Mouse (Mus musculus): ENCODE data around the gene 4933416C03Rik. TPM values are rescaled to one million over a fixed set of nuclear protein-coding genes. Genes with fewer than 3 reads are reported as not detected.

The 4933416C03Rik gene
- polyA plus RNA-seq (2015; fragmentation: Nextera tagmentation; extraction: Ambion mirVana): not detected in 2 replicates

DNA sequence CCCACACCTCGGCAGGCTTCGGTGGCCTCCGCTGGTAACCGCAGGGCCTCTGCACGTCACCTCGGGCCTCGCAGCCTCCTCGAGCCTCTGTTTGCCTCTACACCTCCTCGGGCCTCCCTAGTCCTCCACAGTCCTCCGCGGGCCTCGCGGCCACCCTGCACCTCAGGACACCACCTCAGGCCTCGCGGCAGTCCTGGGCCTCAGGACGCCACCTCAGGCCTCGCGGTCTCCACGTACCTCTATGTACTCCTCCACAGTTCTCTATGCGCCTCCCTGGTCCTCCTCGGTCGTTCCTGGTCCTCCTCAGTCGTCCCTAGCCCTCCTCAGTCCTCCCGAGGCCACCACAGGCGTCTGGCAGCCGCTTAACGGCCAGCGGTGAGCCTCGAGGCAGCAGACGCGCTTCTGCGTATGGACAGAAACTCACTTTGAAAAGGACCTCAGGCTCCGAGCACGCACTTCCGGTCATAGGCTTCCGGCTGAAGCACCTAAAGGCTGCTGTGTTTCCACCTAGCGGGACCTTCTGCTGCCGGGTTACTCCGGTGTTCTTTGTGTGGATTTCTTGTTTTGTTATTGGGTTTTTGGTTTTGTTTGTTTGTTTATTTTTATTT lies at the start of gene 4933416C03Rik:
TSS of gene 4933416C03Rik (minus strand) at position 51 of the 608 bp plus-strand sequence.
- ATAC-seq (ENCODE audit: insufficient number of reproducible peaks, low FRiP score, low TSS enrichment, low read depth): no peak
- no peaks in the 10 kb centered on the region for H3K9me3 ChIP-seq
- H3K4me2 ChIP-seq: no peak within 1 kb of the TSS
- H3K4me1 ChIP-seq: no peaks in the 10 kb centered on the region
- no peaks in the 10 kb centered on the region for H3K27me3 ChIP-seq
- H3K9ac ChIP-seq: no peak within 1 kb of the TSS
- H3K36me3 ChIP-seq: no peaks in the 10 kb centered on the region
- H3K4me3 ChIP-seq: no peak within 1 kb of the TSS
- H3K27ac ChIP-seq: no peak within 1 kb of the TSS
- WGBS: 95% methylated on average over 39 of the region's 39 CpGs

DNA sequence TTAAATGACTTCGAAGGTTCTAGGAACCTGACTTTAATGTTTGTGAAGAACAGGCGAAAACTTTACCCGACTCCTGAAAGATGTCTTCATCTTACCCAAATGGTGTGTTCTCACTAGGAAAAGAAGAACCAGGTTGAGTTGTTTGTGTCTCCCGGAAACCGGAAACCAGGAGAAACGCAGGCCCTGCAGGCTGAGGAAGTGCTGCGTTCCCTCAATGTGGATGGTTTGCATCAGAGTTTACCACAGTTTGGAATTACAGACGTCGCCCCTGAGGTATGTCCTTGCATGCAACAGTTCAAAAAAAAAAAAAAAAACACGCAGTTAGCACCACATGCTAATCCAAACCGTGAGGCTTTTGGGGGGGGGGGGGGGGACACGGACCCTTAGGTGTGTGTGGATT lies 48.6 kb upstream of the 4933416C03Rik start:
- Histone ChIP-seq H3K27me3 (no peaks in the 10 kb centered on the region), H3K27ac (no peak overlapping the region), H3K4me1 (no peaks in the 10 kb centered on the region), H3K4me2 (no peak overlapping the region), H3K4me3 (no peak overlapping the region), H3K36me3 (no peaks in the 10 kb centered on the region), H3K9me3 (no peaks in the 10 kb centered on the region), H3K9ac (no peak overlapping the region)
- WGBS: 63% methylated on average over 11 of the region's 12 CpGs
- ATAC-seq (ENCODE audit: insufficient number of reproducible peaks, low FRiP score, low TSS enrichment, low read depth): no peak

DNA sequence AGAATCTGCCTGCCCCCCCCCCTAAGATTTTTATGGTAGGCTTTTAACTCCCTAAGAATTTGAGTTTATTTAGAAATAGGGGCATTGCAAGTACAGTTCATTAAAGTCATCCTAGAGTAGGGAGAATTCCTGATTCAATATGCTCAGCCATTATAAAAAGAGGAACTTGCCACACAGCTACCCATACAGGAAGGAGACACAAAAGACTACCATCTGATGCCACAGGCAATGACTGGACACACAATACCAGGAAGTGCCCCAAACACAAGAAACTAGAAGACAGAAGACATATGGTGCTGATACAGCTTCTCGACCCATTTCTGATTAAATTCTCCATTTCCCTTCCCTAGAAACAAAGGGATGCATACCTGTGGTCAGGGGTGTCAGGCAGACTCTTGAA lies 43.0 kb upstream of the 4933416C03Rik start:
- Histone ChIP-seq H3K4me2 (no peak overlapping the region), H3K4me1 (no peaks in the 10 kb centered on the region), H3K27me3 (no peaks in the 10 kb centered on the region), H3K36me3 (no peaks in the 10 kb centered on the region), H3K9me3 (no peaks in the 10 kb centered on the region), H3K4me3 (no peak overlapping the region), H3K27ac (no peak overlapping the region), H3K9ac (no peak overlapping the region)
- WGBS: 61% methylated on average over 1 of the region's 1 CpGs
- ATAC-seq (ENCODE audit: insufficient number of reproducible peaks, low FRiP score, low TSS enrichment, low read depth): no peak

DNA sequence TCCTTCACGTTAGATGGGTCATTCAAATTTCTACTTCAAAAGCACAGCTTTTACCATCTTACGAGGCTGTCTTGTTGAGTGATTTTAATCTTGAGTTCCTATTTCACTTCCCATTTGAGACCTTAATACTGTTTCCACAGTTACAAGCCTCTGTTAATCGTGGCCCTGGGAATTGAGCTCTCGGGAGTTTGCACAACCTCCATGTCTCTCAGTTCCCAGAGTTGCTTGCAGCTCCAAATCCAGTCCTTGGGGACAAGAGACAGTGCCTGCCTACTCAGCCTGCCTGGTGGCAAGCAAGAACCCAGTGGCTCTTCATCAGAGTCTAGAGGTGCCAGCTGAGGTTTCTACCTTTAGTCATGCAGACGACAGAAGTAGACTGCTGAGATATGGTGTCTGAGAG lies 41.0 kb upstream of the 4933416C03Rik start:
- Histone ChIP-seq H3K4me1 (no peaks in the 10 kb centered on the region), H3K27ac (no peak overlapping the region), H3K9ac (no peak overlapping the region), H3K27me3 (no peaks in the 10 kb centered on the region), H3K36me3 (no peaks in the 10 kb centered on the region), H3K4me3 (no peak overlapping the region), H3K4me2 (no peak overlapping the region), H3K9me3 (no peaks in the 10 kb centered on the region)
- WGBS: 58% methylated on average over 5 of the region's 5 CpGs
- no peak for ATAC-seq (ENCODE audit: insufficient number of reproducible peaks, low FRiP score, low TSS enrichment, low read depth)

DNA sequence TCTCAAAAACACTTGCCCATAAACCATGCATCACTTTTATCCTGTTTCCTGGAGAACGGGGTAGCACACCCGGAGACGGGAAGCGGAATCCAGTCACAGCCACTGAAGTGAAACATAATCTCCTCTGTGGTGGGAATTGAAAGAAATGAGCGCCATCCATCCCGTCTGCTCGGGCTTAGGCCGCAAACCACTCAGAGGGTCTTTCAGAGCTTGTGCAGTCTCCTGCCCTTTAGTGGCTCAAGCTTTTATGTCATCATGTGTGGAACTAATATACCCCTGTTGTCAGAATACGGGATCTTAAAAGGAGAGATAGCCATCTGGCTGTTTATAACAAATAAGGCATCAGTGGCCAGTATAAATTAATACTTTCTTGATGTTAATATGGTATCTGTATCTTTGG lies 32.4 kb upstream of the 4933416C03Rik start:
- Histone ChIP-seq H3K9ac (no peak overlapping the region), H3K4me1 (no peaks in the 10 kb centered on the region)
- no peak for ATAC-seq (ENCODE audit: insufficient number of reproducible peaks, low FRiP score, low TSS enrichment, low read depth)

DNA sequence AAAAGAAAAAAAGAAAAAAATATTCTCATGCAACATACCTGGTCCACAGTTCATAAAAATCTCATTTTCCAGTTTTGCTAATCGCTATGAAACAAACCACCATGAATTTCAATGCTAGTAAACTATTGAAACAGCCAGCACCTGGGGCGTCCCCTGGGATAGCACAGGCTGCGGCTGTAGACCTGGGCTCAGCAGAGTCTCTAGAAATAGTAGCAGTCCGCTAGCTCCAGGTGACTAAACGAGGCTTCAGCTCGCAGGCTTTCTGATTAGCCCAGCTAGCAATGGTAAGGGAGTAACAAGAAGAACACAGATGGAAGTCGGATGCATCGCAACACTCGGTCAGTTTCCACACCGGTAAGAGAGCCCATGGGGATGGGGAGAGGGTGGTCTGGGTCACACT lies 30.0 kb upstream of the 4933416C03Rik start:
- Histone ChIP-seq H3K36me3 (no peaks in the 10 kb centered on the region), H3K27ac (no peak overlapping the region), H3K27me3 (no peaks in the 10 kb centered on the region), H3K4me2 (no peak overlapping the region), H3K4me1 (no peaks in the 10 kb centered on the region), H3K4me3 (no peak overlapping the region), H3K9ac (no peak overlapping the region), H3K9me3 (no peaks in the 10 kb centered on the region)
- ATAC-seq (ENCODE audit: insufficient number of reproducible peaks, low FRiP score, low TSS enrichment, low read depth): no peak
- WGBS: 71% methylated on average over 10 of the region's 10 CpGs

More for the DNA sequence above, 32.4 kb upstream of the 4933416C03Rik start:
- whole genome bisulfite sequencing: 32% methylated on average over 9 of the region's 9 CpGs
- no peaks in the 10 kb centered on the region for H3K36me3 ChIP-seq
- no peaks in the 10 kb centered on the region for H3K27me3 ChIP-seq
- H3K4me3 ChIP-seq: no peak overlapping the region
- H3K9me3 ChIP-seq: no peaks in the 10 kb centered on the region
- H3K27ac ChIP-seq: no peak overlapping the region
- H3K4me2 ChIP-seq: no peak overlapping the region

DNA sequence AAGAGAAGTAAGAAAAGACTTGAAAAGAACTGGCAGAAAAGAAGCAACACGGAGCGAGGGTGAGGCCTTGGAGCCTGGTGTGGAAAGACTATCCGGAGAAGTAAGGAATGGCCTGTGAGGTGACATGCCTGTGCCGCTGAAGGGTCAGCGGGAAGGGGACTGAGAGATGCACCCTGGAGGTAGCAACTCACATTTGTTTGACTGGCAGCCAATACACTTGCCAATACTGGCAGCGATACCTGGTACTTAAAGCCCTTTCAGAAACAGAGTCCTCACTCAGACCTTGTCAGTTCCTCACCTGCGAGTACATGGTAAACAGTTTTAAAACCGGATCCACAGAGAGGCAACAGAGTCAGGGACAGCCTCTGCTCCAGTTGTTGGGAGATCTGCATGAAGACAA lies 26.5 kb upstream of the 4933416C03Rik start:
- H3K27me3 ChIP-seq: no peaks in the 10 kb centered on the region
- no peak for ATAC-seq (ENCODE audit: insufficient number of reproducible peaks, low FRiP score, low TSS enrichment, low read depth)
- no peak overlapping the region for H3K27ac ChIP-seq
- H3K4me2 ChIP-seq: no peak overlapping the region
- no peaks in the 10 kb centered on the region for H3K4me1 ChIP-seq
- no peaks in the 10 kb centered on the region for H3K9me3 ChIP-seq
- H3K4me3 ChIP-seq: no peak overlapping the region
- H3K36me3 ChIP-seq: no peaks in the 10 kb centered on the region
- WGBS: 84% methylated on average over 8 of the region's 8 CpGs
- no peak overlapping the region for H3K9ac ChIP-seq

DNA sequence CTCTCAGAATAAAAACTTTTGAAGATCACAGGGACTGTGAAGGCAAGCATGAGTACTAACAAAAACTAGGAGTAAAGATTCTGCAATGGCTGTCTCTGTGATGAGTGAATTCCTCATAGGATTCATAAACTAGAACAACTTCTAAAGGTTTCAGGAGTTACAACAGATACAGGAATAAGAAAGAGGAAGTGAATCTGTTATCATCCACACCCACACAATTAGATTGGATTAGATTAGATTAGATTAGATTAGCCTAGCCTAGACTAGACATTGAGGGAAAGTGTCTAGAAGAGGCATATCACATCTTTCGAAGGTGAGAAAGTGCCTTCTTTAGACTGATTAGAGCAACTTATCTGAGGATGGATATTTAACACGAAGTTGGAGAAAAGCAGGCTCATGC lies 21.5 kb upstream of the 4933416C03Rik start:
- H3K9ac ChIP-seq: no peak overlapping the region
- no peak for ATAC-seq (ENCODE audit: insufficient number of reproducible peaks, low FRiP score, low TSS enrichment, low read depth)
- 93% methylated on average over 2 of the region's 2 CpGs for WGBS
- H3K27ac ChIP-seq: no peak overlapping the region
- H3K4me2 ChIP-seq: no peak overlapping the region
- H3K4me1 ChIP-seq: no peaks in the 10 kb centered on the region
- H3K4me3 ChIP-seq: no peak overlapping the region
- H3K27me3 ChIP-seq: no peaks in the 10 kb centered on the region
- H3K9me3 ChIP-seq: no peaks in the 10 kb centered on the region
- no peaks in the 10 kb centered on the region for H3K36me3 ChIP-seq

DNA sequence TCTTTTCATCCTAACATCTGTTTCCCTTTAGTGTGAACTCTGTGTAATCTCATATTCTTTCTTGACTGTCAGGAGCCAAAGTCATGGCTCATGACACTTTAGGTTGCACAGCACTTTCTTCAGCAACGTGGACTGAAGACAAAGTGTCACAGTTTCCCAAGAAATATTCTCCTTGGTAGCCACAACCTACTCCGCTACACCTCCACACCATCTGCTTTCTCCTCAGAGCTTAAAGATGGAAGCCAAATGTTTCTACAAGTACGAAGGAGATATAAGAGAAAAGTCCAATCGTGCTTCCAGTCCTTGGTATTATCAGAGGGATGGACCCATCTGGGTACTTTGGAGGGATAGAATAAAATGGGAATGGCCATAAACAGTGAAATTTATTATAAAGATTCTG lies 18.5 kb upstream of the 4933416C03Rik start:
- no peak for ATAC-seq (ENCODE audit: insufficient number of reproducible peaks, low FRiP score, low TSS enrichment, low read depth)
- Histone ChIP-seq H3K9ac (no peak overlapping the region), H3K4me3 (no peak overlapping the region), H3K36me3 (no peaks in the 10 kb centered on the region), H3K9me3 (no peaks in the 10 kb centered on the region), H3K27me3 (no peaks in the 10 kb centered on the region), H3K4me1 (no peaks in the 10 kb centered on the region), H3K27ac (no peak overlapping the region), H3K4me2 (no peak overlapping the region)
- 60% methylated on average over 4 of the region's 4 CpGs for WGBS

DNA sequence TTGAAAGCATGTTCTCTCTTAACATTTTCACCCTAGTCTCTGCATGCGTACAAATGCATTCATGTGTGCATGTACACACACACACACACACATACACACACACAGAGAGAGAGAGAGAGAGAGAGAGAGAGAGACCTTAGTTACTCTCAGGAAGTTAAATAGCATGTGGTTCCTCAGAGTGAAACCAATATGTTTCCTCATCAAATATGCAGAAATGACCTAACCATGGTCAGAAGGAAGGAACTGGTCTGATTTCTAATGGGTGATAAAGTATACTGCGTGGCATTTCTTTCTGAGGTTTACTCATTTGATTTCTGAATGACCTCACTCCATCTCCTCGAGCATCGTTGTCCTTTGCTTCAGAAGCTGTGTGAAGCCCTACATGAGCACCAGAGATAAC lies 17.5 kb upstream of the 4933416C03Rik start:
- Histone ChIP-seq H3K27me3 (no peaks in the 10 kb centered on the region), H3K4me3 (no peak overlapping the region), H3K9me3 (no peaks in the 10 kb centered on the region), H3K27ac (no peak overlapping the region), H3K4me1 (no peaks in the 10 kb centered on the region), H3K9ac (no peak overlapping the region), H3K36me3 (no peaks in the 10 kb centered on the region), H3K4me2 (no peak overlapping the region)
- ATAC-seq (ENCODE audit: insufficient number of reproducible peaks, low FRiP score, low TSS enrichment, low read depth): no peak
- 86% methylated on average over 4 of the region's 4 CpGs for WGBS

DNA sequence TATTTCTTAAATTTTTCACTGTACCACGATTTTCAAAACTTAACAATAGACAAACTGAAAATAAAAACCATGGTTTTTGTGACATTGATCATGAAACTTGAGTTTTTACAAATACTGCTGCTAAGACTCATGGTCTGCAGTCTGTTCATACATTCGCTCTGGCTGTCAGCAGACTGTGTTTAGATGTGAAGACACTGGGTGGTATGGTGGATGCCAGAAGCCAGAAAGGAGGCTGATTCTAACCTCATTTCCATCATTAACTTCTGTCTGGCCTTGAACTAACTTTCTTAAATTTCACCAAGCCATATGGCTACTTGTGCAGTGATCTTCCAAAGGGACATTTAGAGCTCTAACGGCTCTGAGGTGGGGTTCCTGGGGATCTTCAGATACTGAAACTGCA lies 16.7 kb upstream of the 4933416C03Rik start:
- Histone ChIP-seq H3K9ac (no peak overlapping the region), H3K4me2 (no peak overlapping the region), H3K36me3 (no peaks in the 10 kb centered on the region), H3K27ac (no peak overlapping the region), H3K4me3 (no peak overlapping the region), H3K27me3 (no peaks in the 10 kb centered on the region), H3K9me3 (no peaks in the 10 kb centered on the region), H3K4me1 (no peaks in the 10 kb centered on the region)
- no peak for ATAC-seq (ENCODE audit: insufficient number of reproducible peaks, low FRiP score, low TSS enrichment, low read depth)
- WGBS: 81% methylated on average over 3 of the region's 3 CpGs

DNA sequence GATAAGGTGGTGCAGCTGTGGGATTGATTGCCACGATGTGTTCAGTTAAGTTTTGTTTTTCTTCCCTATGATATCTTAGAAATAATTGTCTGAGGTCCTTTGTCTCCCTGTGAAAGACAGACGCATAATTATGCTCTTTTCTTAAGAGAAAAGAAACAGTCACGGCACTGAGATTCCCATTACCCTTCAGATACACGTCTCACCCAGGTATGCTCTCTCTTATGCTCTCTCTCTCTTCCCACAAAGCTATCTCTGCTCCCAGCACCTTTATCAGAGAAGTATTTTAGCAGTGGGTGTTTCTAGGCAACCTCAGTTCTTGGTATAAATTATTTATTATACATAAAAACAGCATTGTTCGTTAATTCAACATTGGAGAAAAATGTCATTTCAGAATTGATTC lies 11.6 kb upstream of the 4933416C03Rik start:
- Histone ChIP-seq H3K4me2 (no peak overlapping the region), H3K36me3 (no peaks in the 10 kb centered on the region), H3K9ac (no peak overlapping the region), H3K4me1 (no peaks in the 10 kb centered on the region), H3K9me3 (no peaks in the 10 kb centered on the region), H3K27ac (no peak overlapping the region), H3K27me3 (no peaks in the 10 kb centered on the region), H3K4me3 (no peak overlapping the region)
- WGBS: 76% methylated on average over 5 of the region's 5 CpGs
- no peak for ATAC-seq (ENCODE audit: insufficient number of reproducible peaks, low FRiP score, low TSS enrichment, low read depth)

DNA sequence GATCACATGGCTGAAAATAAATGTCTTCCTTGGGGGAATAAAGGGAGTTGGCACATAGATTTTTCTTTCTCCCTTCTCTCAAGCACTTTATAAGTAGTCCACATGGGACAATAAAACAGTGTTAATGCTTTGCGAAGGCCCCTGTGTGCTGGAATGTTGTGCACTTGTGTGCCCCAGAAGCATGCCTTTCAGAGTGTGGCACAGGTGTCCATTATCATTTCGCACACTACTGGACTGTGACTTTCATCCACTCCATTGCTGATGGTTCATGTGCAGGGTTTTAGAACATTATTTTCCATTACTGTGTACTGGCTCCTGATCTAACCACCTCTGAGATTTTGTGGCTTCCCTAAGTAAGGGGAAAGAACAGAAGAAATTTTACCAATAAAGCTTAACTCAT lies 10.1 kb upstream of the 4933416C03Rik start:
- no peaks in the 10 kb centered on the region for H3K36me3 ChIP-seq
- H3K27ac ChIP-seq: no peak overlapping the region
- H3K4me3 ChIP-seq: no peak overlapping the region
- H3K9ac ChIP-seq: no peak overlapping the region
- H3K4me2 ChIP-seq: no peak overlapping the region
- no peak for ATAC-seq (ENCODE audit: insufficient number of reproducible peaks, low FRiP score, low TSS enrichment, low read depth)
- no peaks in the 10 kb centered on the region for H3K27me3 ChIP-seq
- H3K9me3 ChIP-seq: no peaks in the 10 kb centered on the region
- H3K4me1 ChIP-seq: no peaks in the 10 kb centered on the region
- WGBS: 51% methylated on average over 2 of the region's 2 CpGs
